Mouse (Mus musculus) gastrocnemius, adult 18-20 months (tissue): Measurements from ENCODE around the gene Hunk. TPM values are rescaled to one million over a fixed set of nuclear protein-coding genes. Genes with fewer than 3 reads are reported as not detected.

Source experiments
- DNase-seq: peaks from one replicate; pipeline ENCODE4 v3.0.0; 2021; ENCODE audit warnings: low spot score
- total RNA-seq, 2 experiments: library from RNA; stranded (reverse); gene quantifications; 2 replicates each; pipeline ENCODE4 v1.2.3; 2021

The Hunk gene
- total RNA-seq, 2 experiments from 2014 or later, result 0.17 to 0.32 TPM

DNA sequence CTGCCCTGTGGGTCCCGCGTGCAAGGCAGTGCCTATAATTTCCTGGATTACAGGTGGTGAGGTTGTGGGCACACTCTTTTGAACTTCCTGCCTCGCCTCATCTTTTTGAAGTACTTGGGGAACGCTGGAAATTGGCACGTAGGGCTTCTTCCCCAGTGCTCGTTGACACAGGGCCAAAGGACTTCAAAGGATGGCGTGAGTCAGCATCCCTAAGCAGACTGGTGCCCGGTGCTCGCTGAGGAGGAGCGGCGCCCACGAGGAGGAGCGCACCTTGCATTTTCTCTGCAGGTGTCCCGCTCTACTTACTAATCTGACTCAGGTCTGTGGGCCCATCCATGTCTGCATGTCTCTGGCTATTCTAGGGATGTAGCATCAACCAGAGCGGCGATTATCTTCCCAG is 4.9 kb downstream of the Hunk start:
- DNase-seq, result no peak

DNA sequence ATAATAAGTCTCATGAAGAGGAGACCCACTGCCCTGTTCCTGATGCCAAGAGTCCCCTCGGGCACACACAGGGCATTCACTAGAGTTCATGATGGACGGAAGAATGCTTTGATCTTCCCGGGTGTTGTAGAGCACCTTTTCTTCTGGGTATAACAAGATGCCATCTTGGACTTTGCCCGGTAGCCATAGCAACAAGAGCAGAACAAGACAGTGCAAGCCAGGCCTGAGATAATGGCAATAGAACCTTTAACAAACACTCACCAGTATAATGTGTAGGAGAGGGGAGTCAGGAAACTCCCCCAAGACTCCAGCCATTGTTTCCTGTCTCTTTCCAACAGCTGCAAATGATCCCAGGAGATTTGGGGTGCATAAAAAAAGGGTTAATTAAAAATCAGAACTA is 8.9 kb downstream of the Hunk start:
- no peak for DNase-seq

DNA sequence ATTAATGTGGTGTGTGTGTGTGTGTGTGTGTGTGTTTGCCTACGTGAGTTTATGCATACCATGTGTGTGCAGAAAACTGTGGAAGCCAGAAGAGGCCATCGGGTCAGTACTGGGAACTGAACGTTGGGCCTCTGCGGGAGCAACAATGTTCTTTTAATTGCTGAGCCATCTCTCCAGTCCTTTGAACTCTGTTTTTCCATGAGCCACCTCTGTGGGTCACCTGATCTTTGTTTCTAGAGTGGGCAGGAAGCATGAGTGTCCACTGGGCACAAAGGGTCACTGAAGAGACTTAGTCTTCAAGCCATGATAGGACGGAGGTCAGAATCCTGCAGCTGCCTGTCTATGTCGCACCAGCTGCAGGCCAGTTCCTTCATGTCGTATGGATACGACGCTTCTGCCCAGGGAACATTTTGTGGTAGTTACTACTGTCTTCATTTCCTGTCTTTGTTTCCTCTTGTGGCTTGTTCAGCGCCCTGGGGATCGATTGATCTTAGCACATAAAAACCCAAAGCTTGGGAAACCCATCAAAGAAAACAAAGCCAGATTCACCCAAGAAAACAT is 10.3 kb downstream of the Hunk start:
- no peak for DNase-seq

DNA sequence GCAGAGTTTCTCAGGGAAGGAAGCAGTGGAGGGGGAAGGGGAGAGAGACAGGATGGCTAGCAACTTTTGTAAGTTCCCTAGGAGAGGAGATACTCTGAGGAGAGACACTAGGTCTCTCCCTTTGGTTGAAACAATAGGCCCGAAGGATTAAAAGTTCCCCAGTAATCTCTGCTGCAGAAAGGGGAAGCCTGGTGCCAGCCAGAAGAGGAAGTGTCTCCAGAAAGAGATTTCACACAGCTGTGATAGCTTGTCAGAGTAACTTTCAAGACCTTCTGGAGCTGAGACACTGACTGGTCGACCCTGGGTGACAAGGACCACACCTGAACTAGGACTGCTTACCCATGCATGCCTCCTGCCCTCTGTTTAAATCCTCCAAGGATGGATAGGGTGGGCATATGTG is 11.1 kb downstream of the Hunk start:
- no peak for DNase-seq

DNA sequence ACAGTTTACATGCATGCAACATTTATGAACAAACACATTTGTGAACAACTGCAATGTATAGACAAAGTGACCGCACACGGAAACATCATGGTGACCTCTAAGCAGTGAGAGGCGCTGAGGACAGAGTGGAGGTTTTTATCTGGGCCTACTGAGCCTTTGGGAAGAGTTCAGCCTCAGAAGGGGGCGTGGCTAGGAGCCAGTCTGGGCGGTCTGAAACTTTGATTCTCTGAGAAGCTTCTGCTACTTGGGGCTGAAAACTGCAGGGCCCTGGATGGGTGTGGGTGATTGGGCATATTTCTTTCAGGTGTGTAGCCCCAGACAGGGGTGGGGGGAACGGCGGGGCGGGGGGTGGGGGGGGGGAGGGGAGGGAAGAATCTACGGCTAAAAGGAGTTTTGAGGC is 14.5 kb downstream of the Hunk start:
- DNase-seq, result no peak

DNA sequence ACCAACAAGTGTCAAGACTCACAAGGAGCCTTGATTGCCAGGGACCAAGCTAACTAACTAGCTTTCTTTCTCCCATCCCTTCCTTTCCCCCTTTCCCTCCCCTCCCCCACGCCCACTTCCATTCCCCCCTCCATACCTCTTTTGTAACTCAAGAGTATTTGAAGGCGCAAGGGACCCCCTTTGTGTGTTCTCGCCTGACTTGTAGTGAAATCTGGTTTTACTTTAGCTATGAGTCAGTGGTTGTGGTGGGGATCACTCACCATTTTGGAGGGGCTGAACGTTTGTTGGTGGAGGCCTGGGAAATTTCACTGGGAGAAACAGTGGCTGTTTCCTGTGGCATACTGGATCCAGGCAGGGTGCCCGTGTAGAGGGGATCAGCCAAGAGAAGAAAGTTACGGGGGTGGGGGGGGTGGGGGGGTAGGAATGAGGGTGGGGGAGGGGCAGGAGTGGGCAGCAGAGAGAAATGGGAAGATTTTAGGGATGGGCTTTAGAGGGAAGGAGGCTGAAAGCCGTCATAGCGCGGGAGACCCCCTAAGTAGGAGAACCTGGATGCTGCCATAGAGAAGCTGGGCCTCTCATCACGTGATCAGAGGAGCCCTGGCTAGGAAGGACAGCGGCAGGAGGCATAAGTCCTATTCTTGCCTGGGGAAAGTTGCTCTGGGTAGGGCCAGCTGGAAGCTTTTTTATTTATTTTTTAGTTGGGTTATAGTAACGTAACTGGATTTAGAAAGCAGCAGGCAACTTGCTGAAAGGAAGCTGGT is 15.3 kb downstream of the Hunk start:
- no peak for DNase-seq

DNA sequence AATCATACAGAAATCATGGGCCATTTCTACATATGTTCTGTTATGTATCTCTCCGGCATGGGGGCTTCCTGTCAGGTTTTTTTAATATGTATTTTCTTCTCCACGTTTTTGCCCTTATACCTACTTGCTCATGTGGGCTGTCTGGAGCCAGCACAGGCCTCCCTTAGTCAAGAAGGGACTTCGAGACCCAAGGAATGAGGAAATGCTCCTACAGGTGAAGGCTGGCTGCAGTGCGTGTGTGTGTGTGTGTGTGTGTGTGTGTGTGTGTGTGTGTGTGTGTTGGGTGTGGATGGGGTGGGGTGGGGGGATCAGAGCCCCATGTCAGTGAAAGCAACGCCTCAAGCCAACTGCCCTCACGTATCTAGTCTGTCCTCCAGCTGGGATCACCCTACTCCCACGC is 16.5 kb downstream of the Hunk start:
- DNase-seq, result no peak

DNA sequence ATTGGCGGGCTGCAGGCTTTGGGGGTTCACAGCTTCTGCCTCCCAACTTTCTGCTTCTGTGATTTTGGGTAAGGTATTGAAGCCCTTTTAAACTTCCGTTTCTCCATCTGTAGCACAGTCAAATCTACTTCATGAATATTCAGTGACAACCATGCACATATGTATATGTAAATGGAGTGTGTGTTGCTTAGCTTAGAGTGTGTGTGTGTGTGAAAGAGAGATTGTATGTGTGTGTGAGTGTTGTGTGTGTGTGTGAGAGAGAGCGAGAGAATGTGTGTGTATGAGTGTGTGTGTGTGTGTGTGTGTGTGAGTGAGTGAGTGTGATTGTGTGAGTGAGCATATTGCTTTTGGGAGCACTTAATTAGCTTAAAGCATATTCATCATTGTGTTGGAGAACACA is 19.4 kb downstream of the Hunk start:
- no peak for DNase-seq

DNA sequence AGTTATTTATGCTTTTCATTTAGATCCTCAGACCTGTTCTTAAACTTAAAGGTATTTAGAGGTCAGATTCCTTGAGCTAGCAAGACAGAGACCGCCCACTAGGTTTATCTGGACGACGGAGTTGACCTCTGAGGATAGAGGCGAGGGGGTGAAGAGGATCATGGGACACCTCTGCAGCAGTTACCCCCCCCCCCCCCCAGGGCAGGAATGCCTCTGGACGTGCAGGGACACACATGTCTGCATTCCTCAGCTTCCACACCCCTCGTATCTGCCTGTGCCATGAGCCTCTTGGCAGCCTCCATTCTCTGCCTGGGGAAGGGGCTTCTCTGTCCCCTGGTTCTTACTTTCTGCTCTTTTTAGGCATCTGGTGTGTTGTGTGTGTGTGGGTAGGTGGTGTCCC is 19.8 kb downstream of the Hunk start:
- DNase-seq, result no peak

DNA sequence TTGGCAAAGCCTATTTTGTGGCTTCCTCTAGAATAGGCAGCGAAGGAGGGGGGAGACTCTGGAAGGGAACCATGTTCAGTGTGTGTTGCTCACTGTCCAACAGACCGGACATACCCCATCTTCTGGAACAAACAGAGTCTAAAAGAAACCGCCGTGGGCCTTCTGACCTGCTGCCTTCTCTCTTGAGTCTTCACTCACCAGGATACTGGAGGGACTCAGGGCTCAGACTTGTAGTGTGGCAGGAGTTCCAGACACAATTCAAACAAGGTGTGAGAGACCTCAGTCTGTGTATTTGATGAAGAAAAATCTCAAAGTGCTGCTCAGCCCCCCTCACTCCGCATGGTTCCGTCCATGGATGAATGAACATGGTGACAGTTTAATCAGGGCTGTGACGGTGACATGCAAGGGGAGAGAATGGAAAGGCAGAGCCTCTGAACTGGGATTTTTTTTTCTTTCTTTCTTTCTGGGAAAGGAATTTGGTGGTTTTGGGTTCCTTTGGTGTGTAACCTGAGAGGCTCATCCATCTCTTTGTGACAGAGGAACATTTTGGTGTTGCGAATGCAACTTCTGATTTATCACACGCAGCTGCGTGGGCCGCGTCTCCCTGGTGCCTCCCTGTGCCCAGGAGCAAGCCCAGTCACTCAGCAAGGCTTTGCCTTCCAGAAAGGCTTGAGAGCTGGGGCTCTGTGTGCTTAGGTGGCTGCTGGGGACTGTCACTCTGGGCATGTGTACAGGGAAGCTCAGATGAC is 21.9 kb downstream of the Hunk start:
- DNase-seq, result no peak

DNA sequence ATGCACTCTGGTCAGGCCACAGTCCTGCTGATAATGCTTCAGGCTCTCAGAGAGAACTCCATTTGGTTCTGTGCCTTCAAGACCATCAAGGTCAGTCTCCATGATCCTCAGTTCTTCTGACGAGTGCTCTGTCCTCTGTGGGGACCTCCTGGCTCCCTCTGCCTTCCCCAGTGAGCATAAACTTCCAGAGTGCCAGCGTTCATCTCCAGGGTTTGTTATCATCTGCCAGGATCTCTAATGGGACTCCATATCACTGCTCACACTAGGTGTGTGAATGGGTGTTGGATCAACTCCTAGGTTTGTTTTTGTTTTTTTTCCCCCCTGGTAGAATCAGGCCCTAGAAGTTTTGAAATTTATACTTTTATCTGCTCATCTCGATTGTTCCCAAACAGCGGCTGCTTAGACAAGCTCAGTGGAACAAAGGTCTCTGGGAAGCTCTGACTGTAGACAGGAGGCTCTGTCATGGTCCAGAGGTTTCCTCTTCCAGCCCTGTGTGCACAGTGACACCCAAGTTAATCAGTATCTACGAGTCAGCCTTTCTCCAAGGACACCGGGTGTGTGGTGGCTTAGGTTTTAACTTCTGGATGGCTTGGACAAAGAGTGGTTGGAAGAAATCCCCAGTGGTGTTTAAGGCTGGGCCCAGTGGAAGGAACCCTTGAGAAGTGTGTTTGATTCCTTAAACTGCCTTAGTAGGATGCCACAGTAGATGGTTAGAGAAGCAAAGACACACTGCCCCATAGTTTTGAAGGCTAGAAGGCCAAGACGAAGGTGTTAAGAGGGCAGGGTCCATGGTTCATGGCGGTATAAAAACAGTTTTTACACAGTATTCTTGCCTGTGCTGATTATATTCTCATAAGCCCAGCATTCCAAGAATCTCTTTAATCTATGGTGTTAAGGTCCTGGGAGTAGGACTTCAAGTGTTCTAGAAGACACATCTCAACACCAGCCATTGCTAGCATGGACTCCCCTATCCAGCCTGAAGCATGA is 26.6 kb downstream of the Hunk start:
- no peak for DNase-seq

DNA sequence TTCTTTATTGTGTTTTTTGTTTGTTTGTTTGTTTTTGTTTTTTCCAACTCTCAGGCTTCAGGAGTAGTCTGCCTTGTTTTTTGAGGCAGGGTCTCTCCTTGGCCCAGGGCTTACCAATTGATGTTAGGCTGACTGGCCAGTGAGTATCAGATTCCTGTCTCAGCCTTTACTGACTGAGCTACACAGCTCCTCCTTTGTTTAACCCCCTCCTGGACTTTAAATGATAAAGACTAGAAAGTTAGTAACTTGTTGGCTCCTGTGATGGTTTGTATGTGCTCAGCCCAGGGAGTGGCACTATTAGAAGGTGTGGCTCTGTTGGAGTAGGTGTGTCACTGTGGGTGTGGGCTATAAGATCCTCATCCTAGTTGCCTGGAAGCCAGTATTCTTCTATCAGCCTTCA is 30.8 kb downstream of the Hunk start:
- no peak for DNase-seq

DNA sequence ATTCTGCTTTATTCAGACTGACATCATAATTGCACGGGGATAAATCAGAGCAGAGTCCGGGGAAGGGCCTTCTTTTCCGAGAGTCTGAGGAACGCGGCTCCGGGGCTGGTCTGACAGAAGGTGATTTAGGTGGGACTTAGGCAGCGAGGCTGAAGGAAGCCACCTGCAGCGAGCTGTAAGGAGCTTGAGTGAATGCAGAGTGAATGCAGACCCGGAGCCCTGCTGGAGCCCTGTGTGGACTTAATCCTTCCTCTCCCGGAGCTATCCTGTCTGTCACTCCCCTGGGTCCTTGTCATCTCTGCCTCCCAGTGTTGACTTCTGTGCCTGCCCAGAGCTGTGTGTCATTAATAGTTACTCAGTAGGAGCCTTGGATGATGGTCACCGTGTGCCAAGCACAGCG is 32.8 kb downstream of the Hunk start:
- DNase-seq, result no peak

DNA sequence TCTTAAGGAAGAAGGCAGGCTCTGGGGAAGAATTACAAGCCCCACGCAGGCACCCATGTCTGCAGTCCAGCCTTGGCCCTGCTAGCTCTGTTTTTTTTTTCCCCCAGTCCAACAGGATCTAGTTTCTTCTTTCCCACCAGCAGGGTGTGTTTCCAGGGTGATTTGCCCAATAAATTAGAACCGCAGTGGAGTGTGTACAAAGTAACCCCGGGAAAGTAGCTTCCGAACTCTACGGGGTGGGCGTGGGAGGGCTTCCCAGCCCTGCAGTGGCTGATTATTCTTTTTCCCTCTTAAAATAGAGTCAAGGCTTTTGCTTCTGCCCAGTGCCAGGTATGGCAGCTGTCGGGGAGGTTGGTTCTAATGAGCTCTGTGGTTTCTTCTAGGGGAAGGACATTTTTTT is 35.3 kb downstream of the Hunk start:
- DNase-seq, result no peak

DNA sequence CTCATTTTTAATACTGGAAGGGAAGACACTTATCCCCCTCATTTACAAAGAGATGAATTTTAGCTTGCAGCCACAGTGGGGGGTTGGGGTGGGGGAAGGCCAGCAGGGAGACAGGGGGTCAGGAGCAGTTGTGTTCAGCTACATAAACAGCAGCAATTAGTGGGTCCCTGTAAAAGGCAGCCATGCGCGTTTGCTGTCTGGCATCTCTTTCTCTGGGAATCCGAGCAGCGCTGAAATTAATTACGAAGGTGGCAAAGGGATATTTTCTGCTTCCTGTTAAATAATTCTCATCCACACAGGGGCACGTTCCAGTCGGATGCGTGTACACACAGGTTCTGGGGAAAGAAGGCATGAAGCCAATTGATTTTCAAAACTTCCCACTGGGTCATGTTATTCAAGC is 35.7 kb downstream of the Hunk start:
- DNase-seq, result no peak

DNA sequence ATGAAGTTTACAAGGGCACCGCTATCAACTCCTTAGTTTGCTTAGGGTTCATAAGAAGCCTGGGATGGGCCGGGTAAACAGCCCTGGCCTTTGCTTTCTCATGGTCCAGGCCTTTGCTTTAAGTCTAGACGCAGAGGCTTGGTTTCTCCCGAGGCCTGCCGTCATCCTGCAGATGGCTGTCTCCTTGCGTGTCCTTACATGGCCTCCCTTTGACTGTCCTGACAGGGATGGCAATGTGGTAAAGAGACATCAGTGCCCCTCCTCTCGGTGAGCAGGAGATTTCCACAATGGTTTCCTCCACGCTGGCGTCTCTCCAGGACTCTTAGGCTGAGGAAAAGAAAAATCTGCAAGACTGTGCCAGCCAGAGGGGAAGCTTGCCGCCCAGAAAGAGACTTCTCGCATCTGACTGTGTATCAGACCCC is 36.3 kb downstream of the Hunk start:
- DNase-seq, result no peak

DNA sequence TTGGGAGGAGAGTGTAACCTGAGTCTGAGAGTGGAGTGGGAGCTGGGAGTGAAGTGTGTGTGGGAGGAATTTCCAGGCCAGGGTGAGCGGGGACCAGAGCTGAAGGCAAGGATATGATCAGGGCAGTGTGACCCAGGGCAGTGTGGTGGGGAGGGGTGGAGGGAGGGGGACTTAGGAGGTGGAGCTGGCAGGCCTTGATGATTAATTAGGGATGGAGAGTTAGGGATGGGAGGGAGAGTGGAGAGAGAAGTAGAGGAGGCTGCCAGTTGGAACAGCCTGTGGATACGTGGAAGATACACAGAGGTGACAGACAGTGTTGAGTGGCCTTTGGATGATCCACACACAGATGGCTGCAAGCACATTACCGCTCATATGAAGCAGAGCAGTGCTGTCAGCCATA is 38.1 kb downstream of the Hunk start:
- DNase-seq, result no peak

DNA sequence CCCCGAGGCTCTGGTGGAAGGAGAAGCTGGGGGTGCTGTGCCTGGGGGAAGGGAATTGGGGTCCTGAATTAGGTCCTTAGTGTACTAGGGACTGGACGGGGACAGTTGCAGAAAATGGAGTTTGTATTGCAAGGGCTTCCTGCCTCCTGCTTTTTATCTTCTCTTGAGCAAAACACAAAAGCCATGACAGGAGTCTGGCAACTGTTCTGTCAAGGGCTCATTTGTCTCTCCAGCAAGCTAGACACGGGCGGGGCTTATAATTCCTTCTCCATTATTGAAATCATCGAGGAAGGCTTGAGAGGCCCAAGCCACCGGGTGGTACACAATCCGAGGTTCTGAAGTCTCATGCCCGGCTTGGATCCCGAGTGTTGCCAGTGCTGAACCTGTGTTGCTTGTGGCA is 38.6 kb downstream of the Hunk start:
- DNase-seq, result no peak

DNA sequence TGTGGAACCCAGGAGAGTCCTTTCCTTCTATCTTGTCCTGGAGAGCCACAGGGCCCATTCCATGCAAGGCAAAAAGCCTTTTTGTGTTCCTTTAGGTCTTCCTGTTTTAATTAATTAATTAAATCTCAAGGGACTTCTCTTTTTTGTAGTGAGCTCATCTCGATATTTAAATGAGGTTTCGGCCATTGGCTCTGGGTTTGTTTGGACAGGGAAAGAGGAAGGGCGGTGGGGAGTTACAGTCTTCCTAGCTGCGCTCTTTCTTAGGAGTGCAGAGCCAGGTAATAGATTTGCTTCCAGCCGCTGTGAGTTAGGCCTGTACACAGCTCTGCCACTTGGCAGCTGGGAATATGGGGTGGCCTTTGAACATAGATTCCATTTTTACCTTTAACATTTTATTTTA is 40.4 kb downstream of the Hunk start:
- no peak for DNase-seq

DNA sequence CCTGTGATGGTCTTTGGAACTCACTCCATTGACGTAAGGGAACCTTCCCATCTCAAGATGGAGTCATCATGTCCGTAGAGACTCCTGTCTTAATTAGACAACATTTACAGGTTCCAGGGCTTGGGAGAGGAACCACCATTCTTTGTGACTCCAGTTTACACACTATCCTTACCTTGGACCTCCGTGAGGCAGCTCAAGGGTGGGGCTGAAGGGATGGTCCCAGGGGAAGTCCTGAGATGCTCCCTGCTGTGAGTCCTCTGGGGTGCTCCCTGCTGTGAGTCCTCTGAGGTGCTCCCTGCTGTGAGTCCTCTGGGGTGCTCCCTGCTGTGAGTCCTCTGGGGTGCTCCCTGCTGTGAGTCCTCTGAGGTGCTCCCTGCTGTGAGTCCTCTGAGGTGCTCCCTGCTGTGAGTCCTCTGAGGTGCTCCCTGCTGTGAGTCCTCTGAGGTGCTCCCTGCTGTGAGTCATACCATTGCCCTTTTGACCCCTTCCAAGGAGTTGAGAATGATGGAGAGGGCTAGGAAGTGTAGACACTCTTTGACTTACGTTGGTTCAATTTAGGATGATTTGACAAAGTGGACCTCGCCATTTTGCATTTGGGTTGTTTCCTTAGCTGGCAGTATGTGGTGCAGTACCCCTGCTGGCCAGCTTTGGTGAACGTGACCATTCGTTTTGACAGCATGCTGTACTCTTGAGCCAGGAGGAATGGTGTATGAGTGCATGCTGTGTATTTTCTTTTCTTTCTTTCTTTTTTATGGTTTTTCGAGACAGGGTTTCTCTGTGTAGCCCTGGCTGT is 42.2 kb downstream of the Hunk start:
- no peak for DNase-seq

DNA sequence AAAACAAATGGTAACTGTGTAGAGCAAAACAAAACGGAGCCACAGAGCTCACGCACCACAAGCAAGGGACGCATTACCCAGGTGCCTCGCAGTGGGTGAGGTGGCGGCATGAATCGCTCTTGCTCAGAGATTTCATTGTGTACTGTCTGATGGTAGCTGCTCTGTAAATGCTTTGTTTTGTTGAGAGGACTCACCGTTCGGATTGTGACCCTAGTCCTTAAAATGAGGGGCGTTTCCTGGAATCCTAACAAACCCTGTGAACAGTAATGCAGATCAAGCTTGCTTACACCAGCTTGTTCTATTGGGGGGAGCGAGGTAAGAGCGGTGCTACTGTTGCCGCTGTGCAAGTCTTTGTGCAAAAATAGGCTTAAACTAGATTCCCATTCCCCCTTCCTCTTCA is 47.7 kb downstream of the Hunk start:
- DNase-seq, result no peak
